Mouse (Mus musculus): ENCODE results near the gene Gatad2b.
"Not testable (repeated sequence)": the region's sequence is repeated elsewhere in the genome, so short reads cannot be mapped to it uniquely, and the experiment has no call there.

Gene Gatad2b

DNA sequence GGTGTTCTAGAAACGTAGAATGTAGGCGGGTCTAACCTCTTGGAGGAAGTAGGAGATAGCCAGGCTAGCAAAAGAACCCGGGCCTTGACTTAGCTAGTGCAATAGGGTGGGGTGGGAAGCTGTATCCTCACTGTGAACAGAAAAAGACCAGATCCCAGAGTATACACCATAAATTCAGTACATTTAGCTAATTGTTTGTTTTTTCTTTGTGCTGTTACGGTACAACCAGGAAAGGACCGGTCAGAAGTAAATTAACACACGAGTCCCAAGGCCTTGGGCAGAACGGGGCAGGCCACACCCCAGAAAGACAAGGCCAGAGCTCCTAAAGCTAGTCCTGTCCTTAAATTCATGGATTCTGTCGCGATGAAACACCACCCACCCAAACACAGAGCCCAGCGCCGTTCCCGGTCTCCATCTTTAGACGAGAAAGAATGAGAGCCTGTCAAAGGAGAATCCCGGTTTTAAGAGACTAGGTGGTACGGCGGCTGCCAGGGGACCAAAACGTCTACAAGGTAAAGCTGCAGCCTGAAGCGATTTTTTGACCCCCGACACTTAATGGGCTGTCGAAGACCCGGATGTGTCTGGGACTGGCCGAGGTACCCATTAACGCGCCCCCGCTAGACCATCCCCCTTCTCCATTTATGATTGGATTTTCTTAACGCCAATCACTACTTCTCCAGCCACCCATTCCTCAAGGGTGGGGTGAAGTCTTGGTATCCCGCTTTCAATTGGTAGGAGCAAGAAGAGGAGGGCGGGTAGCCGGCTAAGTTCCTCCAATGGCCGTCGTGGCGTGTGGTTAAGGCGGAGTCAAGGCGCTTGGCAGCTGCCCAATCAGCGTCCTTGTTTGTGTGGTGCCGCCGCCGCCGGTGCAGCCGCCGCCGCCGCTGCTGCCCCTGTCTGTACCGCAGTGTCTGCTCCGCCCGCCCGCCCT, at the start of gene Gatad2b:
TSS of gene Gatad2b (plus strand) at position 834 of the 931 bp plus-strand sequence.
- DNase-seq (ENCODE audit: low read depth, low spot score) = peak; percentile 100

DNA sequence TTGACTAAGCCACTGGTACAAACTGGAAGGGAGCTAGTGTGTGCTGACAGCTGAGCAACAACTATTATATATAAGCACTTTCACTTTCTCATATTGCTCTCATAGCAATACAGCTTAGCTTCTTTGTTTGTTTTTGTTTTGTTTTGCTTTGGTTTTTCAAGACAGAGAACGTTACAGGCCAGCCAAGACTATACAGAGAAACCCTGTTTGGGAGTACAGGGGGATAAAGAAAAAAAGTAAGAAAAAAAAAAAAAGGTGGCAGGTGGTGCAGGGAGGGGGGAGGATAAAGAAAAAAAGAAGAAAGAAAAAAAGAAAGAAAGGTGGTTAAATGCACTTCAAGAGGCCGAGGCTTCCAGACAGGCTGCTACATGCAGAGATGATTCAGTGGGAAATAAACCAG, 47.6 kb upstream of the Gatad2b start:
- no peak for DNase-seq (ENCODE audit: low read depth, low spot score)

DNA sequence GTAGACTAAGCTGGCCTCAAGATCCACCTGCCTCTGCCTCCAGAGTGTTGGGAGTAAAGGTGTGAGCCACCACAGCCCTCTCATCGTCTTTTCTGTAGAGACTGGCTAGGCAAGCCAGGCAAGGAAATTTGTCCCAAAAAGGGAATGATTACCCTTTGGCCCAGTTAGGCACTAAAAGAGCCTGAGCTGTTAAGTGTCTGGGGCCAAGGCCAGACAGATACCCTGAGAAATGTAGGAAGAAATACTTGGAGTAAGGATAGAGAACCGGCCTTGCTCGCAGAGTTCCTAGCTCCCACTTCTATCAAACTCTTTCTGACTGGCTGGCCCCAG, 45.4 kb upstream of the Gatad2b start:
- no peak for DNase-seq (ENCODE audit: low read depth, low spot score)

DNA sequence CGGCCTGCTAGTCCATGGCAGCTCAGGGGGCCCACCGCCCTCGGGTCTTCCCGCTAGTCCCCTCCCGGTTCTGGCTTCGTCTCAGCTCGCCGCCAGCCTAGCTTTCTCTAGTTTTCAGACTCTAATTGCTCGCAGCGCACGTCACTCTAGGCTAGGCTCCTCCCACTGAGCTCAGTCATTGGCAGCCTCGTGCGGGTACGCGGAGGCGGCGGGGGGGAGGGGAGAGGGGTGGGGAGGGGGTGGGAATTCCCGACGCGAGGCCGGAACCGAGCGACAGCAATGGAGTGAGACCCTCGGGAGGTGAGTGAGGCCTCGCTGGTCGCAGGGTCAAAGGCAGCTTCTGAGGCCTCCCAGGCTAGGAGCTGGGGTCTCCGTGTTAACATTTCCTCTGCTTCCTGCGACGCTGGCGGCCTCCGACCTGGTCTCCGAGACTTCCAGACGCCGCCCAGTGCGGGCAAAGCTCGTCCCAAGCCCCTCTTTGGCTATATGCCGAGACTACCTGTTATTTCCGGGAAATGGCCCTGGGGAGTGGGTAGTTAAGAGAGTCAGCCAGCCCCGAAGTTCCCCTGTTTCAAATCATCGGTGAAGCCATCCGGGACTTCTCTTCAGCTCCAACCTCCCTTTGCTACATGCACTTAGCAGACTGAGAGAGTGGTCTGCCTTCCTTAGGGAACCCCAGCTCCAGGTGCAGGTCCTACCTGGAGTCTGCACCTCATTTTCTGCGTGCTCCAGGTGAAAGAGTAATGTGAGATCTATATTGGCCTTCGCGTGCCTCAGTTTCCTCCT, 44.8 kb upstream of the Gatad2b start, which contains the start of gene Slc39a1:
TSS of gene Slc39a1 (plus strand) at position 213 of the 786 bp plus-strand sequence.
- peak; percentile 97 for DNase-seq (ENCODE audit: low read depth, low spot score)

DNA sequence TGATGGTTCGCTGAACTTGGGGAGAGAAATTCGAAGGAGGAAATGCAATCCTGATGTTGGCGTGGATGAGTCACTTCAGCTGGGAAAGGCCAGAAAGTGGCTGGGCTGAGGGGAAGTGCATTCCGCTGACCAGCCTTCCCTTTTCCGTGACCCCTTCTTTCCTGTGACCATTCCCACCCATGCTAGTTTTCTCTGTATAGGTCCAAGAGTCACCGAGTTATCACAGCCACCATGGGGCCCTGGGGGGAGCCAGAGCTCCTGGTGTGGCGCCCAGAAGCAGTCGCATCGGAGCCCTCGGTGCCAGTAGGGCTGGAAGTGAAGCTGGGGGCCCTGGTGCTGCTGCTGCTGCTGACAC, 44.3 kb upstream of the Gatad2b start:
- no peak for DNase-seq (ENCODE audit: low read depth, low spot score)

DNA sequence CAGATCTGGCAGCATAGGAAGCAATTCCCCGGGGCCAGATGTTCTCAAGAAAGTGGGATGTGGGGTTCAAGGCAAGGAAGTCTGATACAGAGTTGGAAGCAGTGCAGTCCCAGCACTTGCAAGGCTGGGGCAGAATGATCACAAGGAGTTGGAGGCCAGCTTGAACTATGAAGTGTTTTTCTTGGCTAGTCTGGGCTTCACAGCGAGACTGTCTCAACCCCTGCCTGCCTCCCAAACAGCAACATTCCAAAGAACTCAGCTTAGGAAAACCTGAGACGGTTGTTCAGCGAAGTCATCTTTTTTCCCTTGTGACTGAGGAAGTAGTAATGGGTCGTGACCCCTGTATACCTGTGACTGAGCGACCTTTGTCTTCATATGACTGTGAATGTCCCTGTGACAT, 42.2 kb upstream of the Gatad2b start:
- no peak for DNase-seq (ENCODE audit: low read depth, low spot score)

DNA sequence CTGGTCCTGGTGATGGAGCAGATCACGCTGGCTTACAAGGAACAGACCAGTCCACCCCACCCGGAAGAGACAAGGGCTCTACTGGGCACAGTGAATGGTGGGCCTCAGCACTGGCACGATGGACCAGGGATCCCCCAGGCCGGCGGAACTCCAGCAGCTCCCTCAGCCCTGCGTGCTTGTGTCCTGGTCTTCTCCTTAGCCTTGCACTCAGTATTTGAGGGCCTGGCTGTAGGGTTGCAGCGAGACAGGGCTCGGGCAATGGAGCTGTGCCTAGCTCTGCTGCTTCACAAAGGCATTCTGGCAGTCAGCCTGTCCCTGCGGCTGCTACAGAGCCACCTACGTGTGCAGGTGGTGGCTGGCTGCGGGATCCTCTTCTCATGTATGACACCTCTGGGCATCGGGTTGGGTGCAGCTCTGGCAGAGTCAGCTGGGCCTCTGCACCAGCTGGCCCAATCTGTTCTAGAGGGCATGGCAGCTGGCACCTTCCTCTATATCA, 41.2 kb upstream of the Gatad2b start:
- not testable (repeated sequence) for DNase-seq (ENCODE audit: low read depth, low spot score)

DNA sequence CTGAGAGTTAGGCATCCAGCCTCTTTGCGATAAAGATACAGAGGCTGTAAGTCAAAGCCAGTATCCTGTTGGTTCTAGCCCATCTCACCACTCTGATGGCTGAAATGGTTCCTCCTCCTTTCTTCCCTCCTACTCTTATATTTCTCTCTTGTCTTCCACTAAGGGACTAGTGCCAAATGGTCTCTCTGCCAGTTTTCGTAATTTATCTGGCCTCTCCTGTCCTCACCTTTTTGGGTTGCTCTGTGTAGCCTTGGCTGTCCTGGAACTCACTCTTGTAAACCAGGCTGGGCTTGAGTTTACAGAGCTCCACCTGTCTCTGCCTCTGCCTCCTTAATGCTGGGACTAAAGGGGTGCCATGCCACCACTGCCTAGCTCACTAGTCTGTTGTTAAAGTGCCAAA, 40.3 kb upstream of the Gatad2b start:
- DNase-seq (ENCODE audit: low read depth, low spot score) = not testable (repeated sequence)

DNA sequence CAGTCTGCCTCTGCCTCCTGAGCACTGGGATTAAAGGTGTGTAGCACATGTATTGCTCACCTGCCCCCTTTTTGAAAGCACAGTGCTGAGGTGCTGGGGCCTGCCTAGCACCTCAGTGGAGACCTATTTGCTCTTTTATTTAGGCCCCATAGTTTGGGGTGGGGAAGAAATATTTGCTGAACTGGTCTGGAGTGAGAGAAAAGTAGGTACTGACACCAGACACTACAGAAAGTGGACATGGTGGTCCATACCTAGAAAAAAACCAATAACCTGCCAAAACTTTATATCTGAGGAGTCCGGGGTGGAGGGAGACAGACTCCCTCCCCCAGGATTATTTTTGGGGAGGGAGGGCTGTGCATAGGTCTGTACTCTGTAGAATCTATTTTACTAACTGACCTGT, 39.8 kb upstream of the Gatad2b start:
- not testable (repeated sequence) for DNase-seq (ENCODE audit: low read depth, low spot score)

DNA sequence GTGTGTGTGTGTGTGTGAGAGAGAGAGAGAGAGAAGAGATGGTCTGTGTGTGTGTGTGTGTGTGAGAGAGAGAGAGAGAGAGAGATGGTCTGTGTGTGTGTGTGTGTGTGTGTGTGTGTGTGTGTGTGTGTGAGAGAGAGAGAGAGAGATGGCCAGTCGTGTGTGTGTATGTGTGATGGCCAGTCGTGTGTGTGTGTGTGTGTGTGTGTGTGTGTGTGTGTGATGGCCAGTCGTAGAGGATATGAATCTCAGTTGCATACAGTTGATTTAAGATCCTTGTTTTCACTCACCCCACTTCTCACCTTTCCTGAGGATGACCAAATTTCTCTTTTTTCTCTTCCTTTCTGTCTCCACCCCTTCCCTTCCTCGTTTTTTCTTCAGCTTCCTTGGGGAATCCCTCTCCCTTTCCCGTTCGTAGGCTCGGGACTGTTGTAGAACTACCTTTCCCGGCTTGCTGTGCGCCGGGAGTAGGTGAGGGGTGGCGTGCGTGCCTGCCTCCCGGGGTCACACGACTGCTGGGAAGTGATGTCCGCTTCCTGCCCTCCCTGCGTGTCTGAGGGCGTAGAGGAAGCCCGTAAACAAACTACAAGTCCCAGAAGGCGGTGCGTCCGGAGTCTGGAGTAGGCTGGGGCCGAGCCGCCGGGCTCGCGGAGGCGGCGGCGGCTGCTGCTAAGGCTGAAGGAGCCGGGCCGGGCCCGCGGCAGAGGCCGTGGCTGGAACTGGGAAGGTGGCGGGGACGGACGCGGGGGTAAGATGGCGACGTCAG, 39.1 kb upstream of the Gatad2b start, which contains the start of gene Crtc2:
TSS of gene Crtc2 (plus strand) at position 511 of the 766 bp plus-strand sequence.
- DNase-seq (ENCODE audit: low read depth, low spot score) = peak; percentile 97

DNA sequence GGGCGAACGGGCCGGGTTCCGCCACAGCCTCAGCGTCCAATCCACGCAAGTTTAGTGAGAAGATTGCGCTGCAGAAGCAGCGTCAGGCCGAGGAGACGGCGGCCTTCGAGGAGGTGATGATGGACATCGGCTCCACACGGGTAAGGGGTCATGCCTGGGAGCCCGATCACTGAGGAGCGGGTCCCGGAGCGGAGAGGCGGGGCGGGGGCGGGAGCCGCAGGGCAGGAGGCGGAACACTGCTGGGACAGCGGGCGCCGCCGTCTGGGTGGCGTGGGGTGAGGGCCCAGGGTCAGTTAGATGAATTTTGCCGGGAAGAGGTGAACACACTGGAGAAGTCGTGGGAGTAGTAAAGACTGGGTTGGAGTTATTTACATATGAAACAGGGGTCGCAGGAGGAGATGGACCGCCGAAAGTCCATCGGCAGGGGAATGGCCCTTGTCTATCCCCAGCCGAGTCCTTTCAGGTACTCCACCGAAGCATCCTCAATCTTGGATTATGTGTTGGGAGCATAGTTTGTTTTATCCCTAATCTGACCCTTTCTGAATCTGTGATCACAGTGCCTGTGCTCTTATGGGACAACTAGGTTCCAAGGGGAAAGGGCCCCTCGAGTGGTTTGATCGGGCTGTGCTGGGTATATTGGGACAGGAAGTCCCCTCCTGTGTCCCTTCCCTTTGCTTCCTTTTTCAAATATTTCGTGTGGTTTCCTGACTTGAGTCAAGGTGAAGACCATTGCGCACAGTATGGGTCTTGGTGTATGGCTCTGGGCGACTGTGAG, 38.4 kb upstream of the Gatad2b start:
- no peak for DNase-seq (ENCODE audit: low read depth, low spot score)

DNA sequence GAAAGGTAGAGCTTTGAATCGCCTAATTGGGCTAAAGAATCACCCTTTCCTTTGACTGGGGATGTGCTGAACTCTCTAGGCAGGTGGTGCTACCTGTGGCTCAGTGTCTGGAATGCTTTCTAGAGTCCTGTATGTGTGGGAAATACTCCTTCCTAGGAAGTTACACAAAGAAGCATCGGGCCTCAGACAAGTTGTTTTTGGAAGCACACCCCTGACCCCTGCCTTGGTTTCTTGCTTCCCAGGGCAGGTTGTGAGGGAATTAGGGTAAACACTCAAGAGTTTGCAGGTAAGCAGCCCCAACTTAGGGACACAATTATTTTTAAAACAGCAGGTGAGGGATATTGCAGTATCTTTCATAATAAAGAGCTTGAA, 37.8 kb upstream of the Gatad2b start:
- DNase-seq (ENCODE audit: low read depth, low spot score) = no peak

DNA sequence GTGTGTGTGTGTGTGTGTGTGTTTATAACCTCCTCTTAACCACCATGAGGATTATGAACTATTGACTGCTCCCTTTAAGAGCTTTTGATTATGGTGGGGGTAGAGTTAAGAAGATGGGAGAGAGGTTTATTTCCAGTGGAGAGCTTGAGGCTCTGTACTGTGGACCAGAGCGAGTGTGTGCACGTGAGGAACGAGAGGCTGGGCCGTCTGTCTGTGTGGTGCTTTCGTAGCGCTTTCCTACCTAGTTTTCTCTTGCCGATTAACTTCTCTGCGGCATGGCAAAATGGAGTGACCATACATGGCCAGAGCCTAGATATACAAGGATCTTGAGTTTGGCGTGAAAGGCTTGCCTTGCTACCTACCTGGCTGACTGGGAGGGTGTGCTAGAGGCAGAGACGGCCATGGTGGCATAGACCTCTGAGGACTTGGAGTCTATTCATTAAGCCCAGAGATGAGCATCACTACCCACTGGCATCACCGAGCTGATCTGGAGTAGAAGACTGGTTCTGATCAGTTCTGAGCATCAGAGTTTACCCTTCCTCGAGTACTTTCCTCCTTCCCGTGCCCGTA, 37.1 kb upstream of the Gatad2b start:
- no peak for DNase-seq (ENCODE audit: low read depth, low spot score)

DNA sequence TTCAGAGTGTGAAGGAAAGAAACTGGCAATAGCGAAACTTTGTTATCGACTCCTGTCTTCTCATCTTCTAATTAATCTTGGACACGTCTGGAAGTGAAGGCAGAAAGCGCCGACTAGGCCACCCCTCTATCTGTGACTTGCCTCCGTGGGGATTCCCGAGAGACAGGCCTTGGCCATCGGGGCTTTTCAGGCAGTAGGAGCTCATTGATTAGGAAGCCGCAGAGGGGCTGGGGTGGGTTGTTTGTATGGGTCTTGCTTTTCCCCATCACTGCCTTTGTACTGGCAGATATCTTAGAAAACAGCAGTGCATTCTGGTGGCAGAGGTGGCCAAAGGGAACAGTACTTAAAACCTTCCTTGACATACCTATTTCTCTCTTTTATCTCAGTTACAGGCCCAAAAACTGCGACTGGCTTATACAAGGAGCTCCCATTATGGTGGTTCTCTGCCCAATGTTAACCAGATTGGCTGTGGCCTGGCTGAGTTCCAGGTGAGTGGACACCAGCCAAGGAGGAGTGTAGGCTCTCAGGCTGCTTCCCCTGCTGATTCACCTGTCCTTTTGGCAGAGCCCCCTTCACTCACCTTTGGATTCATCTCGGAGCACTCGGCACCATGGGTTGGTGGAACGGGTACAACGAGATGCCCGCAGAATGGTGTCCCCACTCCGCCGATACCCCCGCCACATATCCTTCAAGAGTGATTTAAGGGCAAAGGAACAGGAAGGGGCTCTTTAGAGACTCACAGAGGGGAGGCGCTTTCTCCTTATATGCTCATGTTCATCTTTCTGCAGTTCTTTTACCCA, 36.0 kb upstream of the Gatad2b start:
- no peak for DNase-seq (ENCODE audit: low read depth, low spot score)

DNA sequence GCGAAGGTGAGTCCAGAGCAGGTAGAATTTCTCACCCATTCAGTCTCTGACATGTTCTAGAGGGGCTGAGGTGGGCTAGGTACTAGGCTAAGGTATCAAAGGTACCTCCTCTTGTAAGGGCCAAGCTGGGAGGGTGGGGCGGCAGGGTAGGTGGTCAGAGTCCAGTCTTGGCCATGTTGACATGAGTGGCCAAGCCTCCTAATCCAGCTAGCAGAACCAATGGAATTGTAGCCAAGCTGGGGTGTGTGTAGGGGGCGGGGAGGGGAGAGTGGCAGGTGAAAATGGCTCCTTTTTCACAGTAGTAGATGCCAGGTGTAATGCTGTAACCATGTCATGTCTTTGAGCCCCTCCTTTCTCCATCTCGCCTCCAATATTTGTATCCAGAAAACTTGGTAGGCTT, 34.5 kb upstream of the Gatad2b start:
- no peak for DNase-seq (ENCODE audit: low read depth, low spot score)

DNA sequence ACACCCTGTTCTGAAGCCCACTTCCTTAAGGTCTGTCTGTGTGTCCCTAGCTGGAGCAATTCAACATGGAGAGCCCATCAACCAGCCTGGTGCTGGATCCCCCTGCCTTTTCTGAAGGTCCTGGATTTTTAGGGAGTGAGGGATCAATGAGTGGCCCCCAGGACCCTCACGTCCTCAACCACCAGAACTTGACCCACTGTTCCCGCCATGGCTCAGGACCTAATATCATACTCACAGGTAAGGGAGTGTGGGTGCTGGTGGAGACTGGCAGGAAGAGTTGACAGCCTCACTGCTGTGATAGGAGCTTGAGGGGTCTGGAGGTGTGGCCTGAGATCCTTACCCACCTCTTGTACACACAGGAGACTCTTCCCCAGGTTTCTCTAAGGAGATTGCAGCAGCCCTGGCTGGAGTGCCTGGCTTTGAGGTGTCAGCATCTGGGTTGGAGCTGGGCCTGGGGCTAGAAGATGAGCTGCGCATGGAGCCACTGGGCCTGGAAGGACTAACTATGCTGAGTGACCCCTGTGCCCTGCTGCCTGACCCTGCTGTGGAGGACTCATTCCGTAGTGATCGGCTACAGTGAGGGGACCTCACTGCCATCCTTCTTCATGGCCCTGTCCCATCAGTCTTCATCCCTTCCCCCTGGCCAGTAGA, 29.7 kb upstream of the Gatad2b start:
- DNase-seq (ENCODE audit: low read depth, low spot score) = no peak

DNA sequence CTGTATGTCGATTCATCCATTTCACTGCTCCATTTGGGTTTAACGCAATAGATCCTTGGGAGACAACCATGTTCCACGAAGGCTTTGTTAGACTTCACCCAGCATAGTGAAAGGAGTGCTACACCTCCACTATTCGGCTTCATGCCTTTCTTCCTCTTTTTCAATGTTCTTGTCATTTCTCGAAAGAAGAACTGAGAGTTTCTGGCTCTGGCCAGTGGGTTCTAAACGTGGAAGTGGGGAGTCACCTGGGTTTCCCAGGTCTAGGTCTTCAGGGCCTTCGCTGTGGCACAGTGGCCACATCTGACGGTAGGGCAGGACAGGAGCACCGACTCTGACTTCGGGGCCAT, 28.3 kb upstream of the Gatad2b start:
- DNase-seq (ENCODE audit: low read depth, low spot score) = no peak

DNA sequence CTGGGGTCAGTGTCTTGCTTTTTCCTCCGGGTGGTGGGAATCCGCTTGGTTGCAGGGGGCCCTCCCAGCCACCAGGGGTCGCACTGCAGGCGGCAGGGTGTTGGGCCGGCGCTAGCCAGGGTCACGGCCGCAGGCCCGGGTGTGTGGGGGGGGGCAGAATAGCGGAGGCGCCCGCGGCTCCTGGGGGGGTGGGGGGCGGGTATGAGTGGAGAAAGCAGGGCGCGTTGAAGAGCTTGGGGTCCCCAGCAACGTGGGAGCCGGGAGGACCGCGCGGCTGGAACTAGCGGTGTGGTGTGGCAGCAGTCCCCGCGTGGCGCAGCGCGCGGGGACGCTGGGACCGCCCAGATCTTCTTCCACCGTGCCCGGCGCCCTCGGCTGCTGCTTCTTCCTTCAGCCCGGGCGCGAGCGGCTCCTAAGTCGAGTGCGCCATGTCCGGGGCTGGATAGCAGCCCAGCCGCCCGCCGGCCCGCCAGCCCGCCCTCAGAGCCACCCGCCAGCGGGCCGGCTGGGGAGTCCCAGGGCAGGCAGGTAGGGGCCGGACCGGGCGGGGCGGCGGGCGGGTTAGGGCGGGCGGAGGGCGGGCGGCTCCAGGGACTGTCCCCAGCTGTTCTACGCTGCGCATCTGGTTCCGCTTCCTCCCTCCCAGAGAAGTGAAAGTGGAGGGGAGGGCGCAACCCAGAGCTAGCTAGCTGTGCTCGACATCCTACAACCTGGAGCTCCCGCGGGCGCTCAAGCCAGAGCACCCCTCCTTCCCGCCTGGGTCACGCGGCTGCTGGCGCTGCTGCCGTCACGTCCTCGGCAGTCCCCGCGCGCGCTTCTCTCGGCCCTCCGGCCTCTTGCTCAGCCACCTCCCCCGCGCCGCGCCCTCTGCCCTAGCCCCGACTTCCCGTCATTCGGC, 27.7 kb upstream of the Gatad2b start, which contains the start of gene Dennd4b:
TSS of gene Dennd4b (plus strand) at position 152 of the 898 bp plus-strand sequence.
- DNase-seq (ENCODE audit: low read depth, low spot score) = peak; percentile 89

All from mesoderm, embryonic 11.5 days (tissue).